Mouse (Mus musculus) erythroblast, embryonic 14.5 days (primary cell): ENCODE results near the gene Sorbs1.

ENCODE experiments used
- GATA1 ChIP-seq: IDR thresholded peaks from 2 replicates; pipeline ENCODE4 v1.6.1; 2012; ENCODE audit warnings: low read length, inconsistent platforms, mixed read lengths
- TAL1 ChIP-seq: IDR thresholded peaks from 3 replicates; pipeline ENCODE4 v1.6.1; 2012; ENCODE audit warnings: low read length, inconsistent platforms, mixed read lengths

DNA sequence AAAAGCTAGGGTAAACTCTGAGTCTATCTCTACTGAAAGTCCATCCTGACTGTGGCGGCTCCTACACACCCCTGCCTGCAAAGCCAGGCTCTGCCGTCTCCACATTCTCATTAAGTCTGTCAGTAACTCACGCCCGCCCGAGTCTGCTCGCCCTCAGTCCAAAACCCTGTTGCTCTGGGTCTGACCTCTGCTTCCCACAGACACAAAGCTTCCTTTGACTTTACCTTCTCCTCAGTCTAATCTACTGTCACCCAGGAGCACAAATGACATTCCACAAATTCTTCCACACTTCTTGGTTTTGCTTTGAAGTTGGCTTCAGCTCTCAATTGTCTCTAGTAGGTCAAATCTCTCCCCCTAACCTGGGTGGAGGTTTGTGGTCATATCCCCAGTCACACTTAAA, 195.1 kb downstream of the Sorbs1 start:
- no peak for TF ChIP-seq GATA1
- no peak for TF ChIP-seq TAL1
